Mouse (Mus musculus) stomach, postnatal 0 days (tissue): ENCODE results near the gene Tnip1. TPM values are rescaled to one million over a fixed set of nuclear protein-coding genes. Genes with fewer than 3 reads are reported as not detected.
"Not testable (repeated sequence)": the region's sequence is repeated elsewhere in the genome, so short reads cannot be mapped to it uniquely, and the experiment has no call there.

Experiments used
- ATAC-seq: fragments of 200-750 bp; cut with Nextera tagmentation; 2 replicates; pipeline ENCODE4 v1.8.0; 2017; ENCODE audit not compliant: low FRiP score, low TSS enrichment
- DNase-seq: peaks from one replicate; pipeline ENCODE4 v3.0.0-alpha.2; 2016; ENCODE audit warnings: low spot score
- H3K27ac ChIP-seq: fragments of 300-500 bp; sonication (generic); replicated peaks from 2 replicates; pipeline ENCODE4 v1.5.1; 2014; ENCODE audit warnings: mild to moderate bottlenecking, control low read depth
- H3K27me3 ChIP-seq: fragments of 300-500 bp; sonication (generic); 2 replicates; pipeline ENCODE4 v1.6.1; 2014; ENCODE audit warnings: low read length; ENCODE audit not compliant: control insufficient read depth, insufficient read depth
- H3K36me3 ChIP-seq: fragments of 300-500 bp; sonication (generic); 2 replicates; pipeline ENCODE4 v1.6.1; 2014; ENCODE audit warnings: low read length, mixed read lengths; ENCODE audit not compliant: control insufficient read depth, insufficient read depth
- H3K4me1 ChIP-seq: fragments of 300-500 bp; sonication (generic); replicated peaks from 2 replicates; pipeline ENCODE4 v1.6.1; 2014; ENCODE audit warnings: antibody characterized with exemption; ENCODE audit not compliant: control insufficient read depth, insufficient read depth
- H3K4me2 ChIP-seq: fragments of 300-500 bp; sonication (generic); replicated peaks from 2 replicates; pipeline ENCODE4 v1.6.1; 2014; ENCODE audit warnings: low read depth, mild to moderate bottlenecking, control low read depth, moderate library complexity
- H3K4me3 ChIP-seq: fragments of 300-500 bp; sonication (generic); 2 replicates; pipeline ENCODE4 v1.5.1; 2014; ENCODE audit warnings: low read depth, low read length, control low read depth
- H3K9ac ChIP-seq: fragments of 300-500 bp; sonication (generic); 2 replicates; pipeline ENCODE4 v1.6.1; 2014; ENCODE audit warnings: mild to moderate bottlenecking, low read length, control low read depth, mixed read lengths
- H3K9me3 ChIP-seq: fragments of 300-500 bp; sonication (generic); 2 replicates; pipeline ENCODE4 v1.6.1; 2016; ENCODE audit warnings: low read length; ENCODE audit not compliant: control insufficient read depth
- CTCF ChIP-seq: IDR thresholded peaks from 2 replicates; pipeline ENCODE4 v1.5.1; 2016; ENCODE audit warnings: antibody characterized with exemption, low read depth, mild to moderate bottlenecking, moderate library complexity
- EP300 ChIP-seq: optimal IDR thresholded peaks from 2 replicates; pipeline ENCODE3; 2016; ENCODE audit warnings: antibody characterized with exemption
- WGBS: fragments of 180-500 bp; shearing (Covaris S2); extraction: QIAGEN DNeasy Blood & Tissue Kit; methylation state at CpG from one replicate; pipeline ENCODE4 v1.1.7; 2014; 5-methylcytosine and 5-hydroxymethylcytosine counted together
- polyA plus RNA-seq: library from polyadenylated mRNA; unstranded; fragments of >200 nt; fragmentation: Nextera tagmentation; extraction: Ambion mirVana; gene quantifications from 2 replicates; pipeline ENCODE4 v1.2.1, GENCODE M21; 2015

The Tnip1 gene
- polyA plus RNA-seq, 1 experiment from 2014 or later: 14.7 TPM

DNA sequence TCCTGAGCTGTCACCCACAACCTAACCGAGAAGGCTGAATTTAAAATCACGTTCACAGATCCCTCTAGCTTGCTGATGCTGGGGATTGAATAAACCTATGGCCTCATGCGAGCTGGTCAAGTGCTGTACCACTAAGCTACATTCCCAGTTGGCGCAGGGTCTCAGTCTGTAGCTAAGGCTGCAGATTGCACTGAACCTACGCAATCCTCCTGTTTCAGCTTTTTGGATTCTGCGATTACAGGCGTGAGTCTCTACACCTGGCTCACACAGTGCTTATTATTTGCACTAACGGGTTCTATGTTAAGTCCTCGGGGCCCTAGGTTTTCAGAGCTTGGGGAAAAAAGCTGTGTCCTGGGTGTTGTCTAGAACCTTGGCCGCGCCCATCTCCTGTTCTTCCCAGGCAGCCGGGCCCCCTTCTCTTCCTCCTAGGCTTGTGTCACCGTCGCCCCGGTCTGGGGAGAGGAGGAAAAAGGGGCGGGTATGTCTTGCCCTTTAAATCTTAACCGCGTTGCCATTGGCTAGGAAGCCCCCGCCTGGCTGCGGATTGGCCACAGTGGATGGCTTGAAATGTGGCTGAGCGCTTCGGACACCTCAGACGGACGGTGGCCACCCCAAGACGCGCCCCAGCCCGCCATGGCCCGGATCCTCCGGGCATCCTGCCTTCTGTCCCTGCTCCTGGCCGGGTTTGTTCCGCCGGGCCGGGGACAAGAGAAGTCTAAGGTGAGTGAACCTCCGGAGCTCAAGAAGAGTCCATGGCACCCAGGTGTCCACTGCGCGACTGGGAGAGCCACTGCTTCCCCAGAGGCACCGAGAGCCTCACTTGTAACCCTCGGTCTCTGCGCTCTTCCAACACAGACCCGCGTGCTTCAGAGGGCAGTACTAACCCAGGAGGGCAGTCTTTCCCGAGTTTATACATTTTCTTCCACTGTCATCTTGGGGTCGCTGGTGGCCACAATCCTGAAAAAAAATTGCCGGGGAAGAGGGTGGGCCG is 60.1 kb downstream of the Tnip1 start, which contains the start of gene Gpx3:
TSS of gene Gpx3 (plus strand) at position 121 of the 991 bp plus-strand sequence.
- Histone ChIP-seq H3K4me1 (peaks cover 3% of the 10 kb centered on the region; the same call in 1 of the 2 replicates), H3K4me2 (peak within 1 kb of the TSS; percentile 88), H3K9ac (peak within 1 kb of the TSS; percentile 50), H3K4me3 (peak within 1 kb of the TSS; percentile 46), H3K9me3 (no peaks in the 10 kb centered on the region), H3K27me3 (no peaks in the 10 kb centered on the region), H3K36me3 (no peaks in the 10 kb centered on the region), H3K27ac (0 out of 2 replicates have a peak within 1 kb of the TSS, but pooled peaks have one; percentile 35)
- DNase-seq: peak; percentile 67
- peak; percentile 80 for ATAC-seq
- TF ChIP-seq CTCF (no peak), EP300 (no peak)
- WGBS: 13% methylated on average over 45 of the region's 45 CpGs

DNA sequence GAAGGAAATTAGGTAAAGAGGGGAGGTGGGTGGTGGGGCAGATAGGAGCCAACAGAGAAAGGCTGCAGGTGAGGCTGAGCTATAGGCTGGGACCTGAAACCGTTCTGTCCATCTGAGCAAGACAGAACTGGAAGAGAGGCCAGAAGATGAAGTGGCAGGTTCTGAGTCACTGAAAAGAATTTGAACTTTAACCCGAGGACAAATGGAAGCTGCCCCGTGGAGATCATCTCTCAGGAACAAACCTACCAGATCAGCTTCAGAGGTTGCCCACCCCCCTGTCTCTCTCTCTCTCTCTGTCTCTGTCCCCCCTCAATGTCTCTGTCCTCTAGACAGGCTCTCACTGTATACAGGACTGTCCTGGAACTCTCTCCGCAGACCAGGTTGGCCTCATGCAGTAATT is 63.1 kb downstream of the Tnip1 start:
- Histone ChIP-seq H3K9me3 (no peaks in the 10 kb centered on the region), H3K4me1 (peaks cover 3% of the 10 kb centered on the region; the same call in 1 of the 2 replicates), H3K4me3 (no peak overlapping the region), H3K9ac (no peak overlapping the region), H3K4me2 (no peak overlapping the region), H3K36me3 (no peaks in the 10 kb centered on the region), H3K27me3 (no peaks in the 10 kb centered on the region), H3K27ac (no peak overlapping the region)
- WGBS: 52% methylated on average over 4 of the region's 4 CpGs
- DNase-seq (no peak), ATAC-seq (no peak)
- TF ChIP-seq CTCF: no peak
- no peak for TF ChIP-seq EP300

DNA sequence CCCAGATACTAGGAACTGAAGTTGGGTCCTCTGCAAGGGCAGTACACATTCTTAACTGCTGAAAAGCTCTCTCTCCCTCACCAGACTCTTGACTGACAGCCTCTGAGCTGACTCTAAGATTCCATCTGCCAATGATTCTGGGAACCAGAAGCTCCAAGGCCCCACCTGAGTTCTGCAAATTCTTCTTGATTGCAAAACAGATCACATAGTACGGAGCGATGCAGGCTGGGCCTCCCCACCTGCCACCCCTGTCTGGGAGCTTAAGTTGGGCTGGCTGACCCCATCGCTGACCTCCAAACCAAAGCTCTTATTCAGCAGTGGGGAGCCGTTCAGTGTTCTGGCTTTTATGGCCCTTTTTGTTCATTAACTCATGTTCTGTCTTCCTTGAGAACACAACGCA is 65.2 kb downstream of the Tnip1 start:
- Histone ChIP-seq H3K36me3 (no peaks in the 10 kb centered on the region), H3K27me3 (no peaks in the 10 kb centered on the region), H3K9me3 (no peaks in the 10 kb centered on the region), H3K27ac (no peak overlapping the region), H3K4me1 (no peaks in the 10 kb centered on the region; the same call in 1 of the 2 replicates), H3K4me2 (no peak overlapping the region), H3K9ac (no peak overlapping the region), H3K4me3 (no peak overlapping the region)
- DNase-seq: no peak
- no peak for TF ChIP-seq EP300
- TF ChIP-seq CTCF: no peak
- WGBS: 54% methylated on average over 5 of the region's 5 CpGs
- no peak for ATAC-seq

DNA sequence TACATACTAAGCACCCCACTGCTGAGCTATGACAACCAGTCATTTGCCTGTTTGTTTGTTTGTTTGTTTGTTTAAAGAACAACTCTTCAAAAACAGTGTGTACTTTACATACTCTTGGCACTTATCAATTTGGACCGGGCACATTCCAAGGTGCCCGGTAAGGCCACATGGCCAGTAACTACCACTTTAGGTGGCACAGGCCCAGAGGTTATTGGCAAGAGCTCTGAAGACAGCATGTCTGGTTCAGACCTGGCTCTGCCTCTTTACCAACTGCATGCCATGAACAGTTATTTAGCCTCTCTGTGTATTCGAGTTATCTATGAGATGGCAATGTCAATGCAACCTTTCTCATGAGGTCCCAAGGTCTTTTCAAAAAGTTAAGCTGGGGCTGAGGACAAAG is 66.1 kb downstream of the Tnip1 start:
- H3K4me1 ChIP-seq, H3K4me3 ChIP-seq, H3K27me3 ChIP-seq, DNase-seq, H3K27ac ChIP-seq, ATAC-seq, H3K9ac ChIP-seq, H3K9me3 ChIP-seq, H3K4me2 ChIP-seq, H3K36me3 ChIP-seq: not testable (repeated sequence)
- WGBS: 81% methylated on average over 3 of the region's 3 CpGs

DNA sequence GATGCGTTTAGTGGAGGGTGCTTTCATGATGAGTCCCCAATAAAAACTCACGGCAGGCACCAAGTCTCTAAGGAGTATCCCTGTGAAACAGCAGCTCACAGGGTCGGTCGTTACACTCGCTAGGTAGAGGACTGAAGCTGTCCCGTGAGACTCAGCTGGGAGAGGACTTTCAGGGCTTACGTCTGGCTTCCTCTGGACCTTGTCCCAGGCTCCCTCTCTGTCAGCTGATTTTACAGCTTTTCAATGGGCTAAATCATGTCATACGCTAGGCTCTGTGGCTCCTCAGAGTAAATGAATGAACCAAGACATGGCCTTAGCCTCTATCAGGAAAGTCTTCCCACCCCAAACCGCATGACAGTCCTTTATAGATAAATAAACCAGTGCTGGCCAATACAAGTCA is 68.1 kb downstream of the Tnip1 start:
- no peaks in the 10 kb centered on the region for H3K36me3 ChIP-seq
- H3K9ac ChIP-seq: no peak overlapping the region
- no peaks in the 10 kb centered on the region for H3K9me3 ChIP-seq
- no peak overlapping the region for H3K4me2 ChIP-seq
- H3K27ac ChIP-seq: no peak overlapping the region
- ATAC-seq: no peak
- no peaks in the 10 kb centered on the region for H3K27me3 ChIP-seq
- 57% methylated on average over 9 of the region's 9 CpGs for WGBS
- no peak for DNase-seq
- no peak overlapping the region for H3K4me3 ChIP-seq
- H3K4me1 ChIP-seq: no peaks in the 10 kb centered on the region
- TF ChIP-seq EP300 (no peak), CTCF (no peak)

DNA sequence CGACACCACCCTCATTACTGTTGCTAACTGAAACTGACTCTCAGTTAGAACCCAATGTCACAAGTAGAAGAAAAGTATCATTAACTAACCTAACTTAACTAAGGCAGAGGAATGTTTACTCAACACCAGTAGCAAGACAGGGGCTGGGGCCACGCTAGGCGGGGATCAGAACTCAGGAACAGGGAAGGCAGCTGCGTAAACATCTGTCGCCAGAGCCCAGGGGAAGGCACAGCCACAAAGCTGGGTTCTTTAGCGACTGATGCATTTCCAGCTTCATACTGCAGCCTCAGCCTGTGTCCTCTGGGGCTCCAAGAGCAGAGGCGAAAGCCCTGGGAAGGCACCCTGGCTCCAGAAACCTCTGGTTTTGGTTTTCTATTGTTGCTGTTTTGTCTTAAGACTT is 70.6 kb downstream of the Tnip1 start:
- Histone ChIP-seq H3K4me2 (no peak overlapping the region), H3K4me1 (no peaks in the 10 kb centered on the region), H3K9ac (no peak overlapping the region), H3K27me3 (no peaks in the 10 kb centered on the region), H3K4me3 (no peak overlapping the region), H3K9me3 (no peaks in the 10 kb centered on the region), H3K27ac (no peak overlapping the region), H3K36me3 (no peaks in the 10 kb centered on the region)
- DNase-seq (no peak), ATAC-seq (no peak)
- WGBS: 46% methylated on average over 7 of the region's 7 CpGs
- TF ChIP-seq CTCF (no peak), EP300 (no peak)
